Mouse (Mus musculus): Measurements from ENCODE around the gene Dnah11.
A peak's percentile ranks its signal among the peaks of the same experiment; 100 is the strongest.

Gene Dnah11

DNA sequence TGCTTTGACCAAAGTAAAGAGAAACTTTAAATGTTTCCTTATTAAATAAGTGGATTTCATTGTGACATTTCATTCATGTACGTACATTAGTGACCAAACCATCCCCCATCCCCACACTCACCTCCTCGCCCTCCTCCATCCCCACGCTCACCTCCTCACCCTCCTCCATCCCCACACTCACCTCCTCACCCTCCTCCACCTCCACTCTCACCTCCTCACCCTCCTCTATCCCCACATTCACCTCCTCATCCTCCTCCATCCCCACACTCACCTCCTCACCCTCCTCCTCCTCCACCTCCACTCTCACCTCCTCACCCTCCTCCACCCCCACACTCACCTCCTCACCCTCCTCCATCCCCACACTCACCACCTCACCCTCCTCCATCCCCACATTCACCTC lies 337.6 kb downstream of the Dnah11 start:
- DNase-seq (ENCODE audit: low spot score in 2 of 2) = no peak

DNA sequence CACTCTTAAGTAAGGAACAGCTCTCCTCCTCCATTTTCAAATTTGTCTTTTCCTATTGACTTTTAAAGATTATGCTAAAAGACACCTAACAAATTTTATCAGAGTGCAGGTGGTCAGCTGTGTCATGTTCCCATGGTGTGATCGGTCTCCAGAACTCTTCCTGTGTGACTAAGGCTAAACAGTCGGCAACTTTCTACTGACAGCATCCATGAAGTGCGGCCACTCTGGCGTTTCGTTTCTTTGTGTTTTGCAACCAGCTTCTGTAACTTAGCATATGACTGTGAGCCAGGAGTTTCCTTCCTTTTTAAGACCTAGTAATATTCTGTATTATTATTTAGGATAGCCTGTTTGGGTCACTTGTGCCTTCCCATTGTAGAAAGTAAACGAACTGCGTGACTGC lies 338.0 kb downstream of the Dnah11 start:
- DNase-seq (ENCODE audit: low spot score in 2 of 2) = no peak

GRCm38 (mm10) chr12:117857884-117858283 lies 341.0 kb downstream of the Dnah11 start:
- DNase-seq (ENCODE audit: low spot score in 2 of 2) = no peak

GRCm38 (mm10) chr12:117857023-117857422 lies 341.8 kb downstream of the Dnah11 start:
- no peak for DNase-seq (ENCODE audit: low spot score in 2 of 2)

DNA sequence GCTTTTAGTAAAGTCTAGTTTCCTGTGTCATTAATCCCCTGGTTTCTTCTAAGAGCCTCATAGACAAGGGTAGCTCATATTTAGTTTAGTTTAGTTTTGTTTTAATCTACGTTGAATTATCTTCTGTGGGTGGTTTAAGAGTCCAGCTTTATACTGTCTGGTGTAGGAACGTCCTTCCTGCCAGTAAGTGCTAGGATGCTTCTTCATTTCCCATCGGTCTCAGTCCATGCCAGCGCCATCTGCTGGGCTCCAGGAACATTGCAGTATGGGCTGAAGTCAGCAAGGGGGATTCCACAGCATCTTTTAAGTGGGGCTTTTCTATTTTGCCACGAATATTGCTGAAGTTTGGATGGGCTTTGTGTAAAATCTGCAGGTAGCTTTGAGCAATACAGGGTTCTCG lies 345.5 kb downstream of the Dnah11 start:
- peak in 1 of 2 experiments; percentile 45 for DNase-seq (ENCODE audit: low spot score in 2 of 2)

DNA sequence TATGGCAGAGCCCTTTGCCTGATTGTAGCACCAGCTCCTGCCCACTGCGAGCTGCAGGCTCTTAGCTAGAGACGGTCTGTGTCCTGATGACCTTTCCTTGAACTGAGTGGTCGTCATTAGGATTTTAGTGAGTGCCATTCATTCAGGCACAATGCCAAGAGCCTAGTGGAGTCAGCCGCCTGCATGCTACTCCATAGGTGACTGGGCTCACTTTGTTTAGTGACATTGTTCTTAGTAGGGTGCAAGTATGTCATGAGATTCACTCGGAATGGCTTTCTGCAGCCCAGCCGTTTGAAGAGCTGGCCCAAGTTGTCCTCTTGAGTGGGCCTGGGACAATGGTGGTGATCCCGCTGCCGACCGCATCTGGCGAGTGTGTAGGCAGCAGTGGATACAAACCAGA lies 348.4 kb downstream of the Dnah11 start:
- DNase-seq (ENCODE audit: low spot score in 2 of 2) = no peak

DNA sequence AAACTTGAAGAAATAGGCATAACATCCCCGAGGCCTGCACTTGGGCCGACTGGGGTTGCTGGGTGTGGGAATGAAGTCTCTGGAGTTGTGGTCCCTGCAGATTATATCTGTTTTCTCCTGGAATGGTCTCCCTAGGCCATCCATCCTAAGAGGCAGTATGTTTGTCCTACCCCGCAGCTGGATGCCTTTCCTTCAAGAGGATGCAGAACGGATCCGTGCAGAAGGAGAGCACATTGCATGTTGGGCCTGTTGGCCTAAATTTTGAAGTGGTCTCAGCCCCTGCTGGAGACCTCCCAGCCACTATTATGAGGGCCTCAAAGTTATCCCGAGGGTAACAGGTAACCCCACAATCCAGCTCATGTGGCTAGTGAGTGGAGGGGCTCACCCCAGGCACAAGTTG lies 350.2 kb downstream of the Dnah11 start:
- DNase-seq (ENCODE audit: low spot score in 2 of 2) = no peak

DNA sequence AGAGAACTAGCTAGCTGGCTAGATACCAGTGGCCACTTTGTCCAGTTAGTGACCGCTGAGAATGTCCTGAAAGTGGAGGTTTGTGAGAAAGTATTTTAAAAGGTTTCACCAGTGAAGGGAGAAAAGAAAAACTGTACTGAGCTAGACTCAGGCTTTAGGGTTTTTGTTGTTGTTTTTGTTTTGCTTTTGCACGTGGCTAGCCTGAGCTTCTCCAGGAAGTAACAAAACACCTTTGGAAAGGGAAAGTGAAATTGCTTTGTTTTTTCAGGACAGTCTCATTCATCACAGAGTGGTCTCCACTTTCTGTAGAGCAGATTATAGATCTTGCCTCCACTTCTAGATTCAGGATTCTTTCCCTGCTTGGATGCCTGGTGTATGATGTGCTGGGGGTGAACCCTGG lies 353.9 kb downstream of the Dnah11 start:
- DNase-seq (ENCODE audit: low spot score in 2 of 2) = no peak

- no peak for DNase-seq (ENCODE audit: low spot score in 2 of 2)
These were observed 354.8 kb downstream of the Dnah11 start for GRCm38 (mm10) chr12:117844075-117844408.

DNA sequence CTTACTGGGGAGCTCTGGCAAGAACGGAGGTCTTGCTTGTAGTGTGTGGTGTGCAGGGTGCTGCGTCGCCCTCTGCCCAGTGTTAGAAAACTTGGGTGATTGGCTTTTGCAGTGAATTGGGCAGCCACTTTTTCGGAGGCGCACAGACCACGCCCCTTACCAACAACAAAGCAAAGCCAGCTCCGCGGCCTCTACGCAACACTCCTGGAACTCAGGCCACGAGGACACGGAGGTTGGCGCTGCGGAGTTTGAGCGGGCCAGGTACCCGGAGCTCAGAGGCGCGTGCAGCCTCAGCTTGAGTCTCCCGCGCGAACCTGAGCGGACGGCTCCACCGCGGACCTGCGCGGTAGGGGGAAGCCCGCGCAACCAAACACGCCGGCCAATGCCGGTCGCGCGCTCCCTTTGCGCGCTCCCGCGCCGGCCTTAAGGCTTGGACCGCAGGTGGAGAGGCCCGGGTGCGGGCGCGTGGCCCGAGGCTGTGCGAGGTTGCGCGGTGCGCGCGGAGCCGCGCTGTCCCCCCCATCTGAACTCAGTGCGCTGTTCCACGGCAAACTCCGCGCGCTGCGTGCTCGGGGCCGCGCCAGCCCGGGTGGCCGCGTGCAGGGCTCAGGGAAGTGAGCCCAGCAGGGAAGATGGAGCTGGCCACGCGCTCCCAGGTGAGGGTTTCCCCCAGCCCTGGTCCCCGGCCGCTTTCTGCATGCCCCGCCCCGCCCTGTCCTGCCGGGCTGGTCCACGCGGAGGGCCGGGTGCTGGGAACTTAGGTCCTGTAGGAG lies 355.4 kb downstream of the Dnah11 start:
- peak; percentile 26 to 52 for DNase-seq (ENCODE audit: low spot score in 2 of 2)

DNA sequence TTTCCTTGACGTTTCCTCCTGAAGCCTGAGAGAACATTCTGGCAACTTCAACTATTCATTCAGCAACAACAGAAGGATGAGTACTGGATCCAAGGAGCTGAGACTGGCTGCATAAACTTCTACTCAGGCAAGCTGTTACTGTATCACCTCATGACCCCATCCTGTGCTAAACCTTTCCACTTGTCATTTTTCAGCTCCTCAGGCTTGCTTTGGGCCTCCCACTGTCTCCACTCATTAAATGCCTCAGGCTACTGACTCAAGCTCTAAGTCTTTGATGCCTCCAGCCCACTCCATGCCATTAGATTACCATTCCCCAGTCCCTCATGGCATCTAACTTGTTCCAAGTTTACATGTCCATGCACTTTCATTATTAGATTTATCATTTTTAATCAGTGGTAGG lies 356.2 kb downstream of the Dnah11 start:
- DNase-seq (ENCODE audit: low spot score in 2 of 2) = no peak

- DNase-seq (ENCODE audit: low spot score in 2 of 2) = no peak
These were observed 358.1 kb downstream of the Dnah11 start for GRCm38 (mm10) chr12:117840705-117841104.

- DNase-seq (ENCODE audit: low spot score in 2 of 2) = no peak
These were observed 361.5 kb downstream of the Dnah11 start for GRCm38 (mm10) chr12:117837376-117837775.

GRCm38 (mm10) chr12:117835371-117835770 lies 363.5 kb downstream of the Dnah11 start:
- DNase-seq (ENCODE audit: low spot score in 2 of 2) = no peak

- DNase-seq (ENCODE audit: low spot score in 2 of 2) = no peak
These were observed 364.2 kb downstream of the Dnah11 start for GRCm38 (mm10) chr12:117834652-117835051.

DNA sequence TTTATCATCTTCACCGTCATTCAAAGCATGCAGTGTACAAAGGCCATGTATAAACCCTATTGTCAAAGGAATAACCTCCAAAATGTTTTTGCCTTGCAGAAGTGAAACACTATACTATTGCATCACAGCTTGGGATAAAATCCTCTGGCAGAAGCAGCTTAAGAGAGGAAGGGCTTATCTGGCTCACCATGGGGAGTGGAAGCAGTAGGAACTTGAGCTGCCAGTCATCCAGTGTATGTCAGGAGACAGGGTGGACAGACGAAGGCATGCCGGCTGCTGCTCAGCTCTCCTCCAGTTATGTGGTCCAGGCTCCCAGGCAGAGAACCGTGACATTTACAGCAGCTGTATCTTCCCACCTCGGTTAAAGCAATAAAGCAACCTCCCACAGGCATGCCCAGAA lies 366.7 kb downstream of the Dnah11 start:
- DNase-seq (ENCODE audit: low spot score in 2 of 2) = no peak

DNA sequence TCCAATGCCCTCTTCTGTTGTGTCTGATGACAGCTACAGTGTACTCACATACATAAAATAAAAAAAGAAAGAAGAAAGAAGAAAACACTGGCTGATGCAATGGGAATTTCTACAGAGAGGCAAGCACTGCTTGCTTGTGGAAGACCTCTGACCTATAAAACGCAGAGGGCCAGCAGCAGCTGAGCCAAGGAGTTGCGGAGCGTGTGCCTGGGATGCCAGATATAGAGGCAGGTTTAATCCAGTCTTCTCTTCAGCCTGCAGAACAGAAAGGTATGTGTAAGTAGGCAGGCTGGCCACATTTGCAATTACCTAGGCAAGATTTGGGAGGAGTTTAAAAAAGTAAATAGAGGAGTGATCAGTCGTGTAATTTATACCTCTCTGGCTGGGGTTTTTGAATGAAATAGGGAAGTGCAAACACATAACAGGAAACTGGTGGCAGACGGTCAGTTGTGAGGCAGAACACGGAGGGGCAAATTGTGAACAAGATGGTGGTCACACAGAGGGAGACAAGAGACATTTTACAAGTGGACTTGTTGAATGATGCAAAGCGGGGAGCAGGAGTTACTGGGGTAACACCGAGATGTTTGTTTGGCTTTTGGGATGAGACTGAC lies 367.4 kb downstream of the Dnah11 start:
- DNase-seq (ENCODE audit: low spot score in 2 of 2) = no peak

- DNase-seq (ENCODE audit: low spot score in 2 of 2) = no peak
These were observed 370.5 kb downstream of the Dnah11 start for GRCm38 (mm10) chr12:117828350-117828749.

Measured in frontal cortex, postnatal 10 days (tissue).